Mouse (Mus musculus): ENCODE data around the gene Hoga1.

DNA sequence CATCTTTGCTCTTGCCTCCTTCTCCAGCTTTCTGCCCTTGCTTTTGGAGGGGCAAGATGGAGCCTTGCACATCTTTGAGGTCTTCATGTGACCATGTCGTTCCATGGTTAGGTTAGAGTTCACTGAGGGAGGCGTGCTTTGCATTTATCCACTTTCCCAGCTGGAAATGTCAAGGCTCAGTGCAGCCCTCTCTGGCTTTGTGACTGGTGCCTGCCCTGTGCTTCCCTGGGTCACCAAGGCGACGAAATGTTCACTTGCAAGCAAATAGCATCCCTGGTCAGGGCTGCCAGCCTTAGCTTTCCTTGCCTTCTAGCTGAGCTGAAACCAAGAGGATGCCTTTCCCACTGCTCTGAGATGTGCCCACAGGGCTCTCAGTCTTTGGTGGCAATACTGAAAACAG is 35.0 kb upstream of the Hoga1 start:
- no peak for TF ChIP-seq CTCF (IDR thresholded peaks at IDR 0.05; ENCODE audit: borderline replicate concordance, insufficient read depth, low read length)
- no peak for TF ChIP-seq POLR2A (IDR thresholded peaks at IDR 0.05; ENCODE audit: low read depth, low read length)

All from embryonic fibroblast, embryonic 13.5 days (primary cell).